Mouse (Mus musculus) layer of hippocampus, adult 8-10 months (tissue): ENCODE results near the gene Gm17087. TPM values are rescaled to one million over a fixed set of nuclear protein-coding genes. Genes with fewer than 3 reads are reported as not detected.

Experiments used
- DNase-seq, 2 experiments: peaks; one replicate each; pipeline ENCODE4 v3.0.0; 2022; ENCODE audit warnings: low spot score in 2 of 2
- total RNA-seq, 4 experiments: library from RNA; stranded (reverse); gene quantifications; 2 replicates each; pipeline ENCODE4 v1.2.4; 2022

Gene Gm17087
- total RNA-seq, 4 experiments from 2014 or later: not detected

DNA sequence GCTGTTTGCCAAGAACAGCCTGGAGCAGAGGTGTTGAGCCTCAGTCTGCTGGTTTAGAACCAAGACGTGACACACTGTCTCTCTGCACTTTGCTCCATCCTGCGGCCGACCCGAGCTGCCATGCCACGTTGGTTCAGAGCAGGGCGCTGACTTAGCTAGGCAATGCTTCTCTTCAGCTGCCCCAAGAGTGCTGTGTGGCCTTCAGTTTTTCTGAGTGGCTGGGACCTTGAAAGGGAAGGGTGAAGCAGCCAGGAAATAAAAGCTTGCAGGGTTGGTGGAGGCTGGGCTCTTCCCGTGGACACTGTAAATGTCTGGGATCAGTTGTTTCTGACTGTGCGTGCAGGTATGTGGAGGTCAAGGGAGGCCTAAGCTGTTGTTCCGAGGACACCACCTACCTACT, 20.4 kb downstream of the Gm17087 start:
- DNase-seq: no peak

DNA sequence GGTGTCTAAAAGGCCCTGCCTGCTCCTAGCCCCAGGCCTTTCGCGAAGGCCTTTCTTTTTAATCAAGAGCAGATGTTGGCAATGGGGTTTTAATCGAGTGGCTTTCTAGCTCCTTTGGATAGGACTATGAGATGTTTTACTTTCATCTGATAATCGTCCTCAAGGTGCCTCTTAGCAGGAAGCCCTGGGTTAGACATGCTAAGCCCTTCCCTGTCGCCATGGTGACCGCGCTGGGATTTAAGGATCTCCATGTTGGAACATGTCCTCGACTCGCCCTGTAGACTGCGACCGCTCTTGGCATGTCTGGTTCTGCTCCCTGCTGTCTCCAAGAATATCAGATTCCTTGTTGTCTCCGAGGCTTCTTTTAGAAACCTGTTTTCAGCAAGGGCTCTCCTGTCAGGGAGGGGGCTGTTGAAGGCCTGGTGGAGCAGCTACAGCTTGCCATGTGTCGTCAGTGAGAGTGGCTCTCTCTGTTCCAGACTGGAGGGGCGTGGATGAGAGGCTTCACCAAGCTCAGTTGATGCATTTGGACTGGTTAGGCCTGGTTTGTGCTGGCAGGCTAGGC, 24.7 kb downstream of the Gm17087 start:
- DNase-seq: no peak

GRCm38 (mm10) chr17:8538102-8538501, 28.6 kb downstream of the Gm17087 start:
- DNase-seq: no peak

GRCm38 (mm10) chr17:8536522-8536921, 30.2 kb downstream of the Gm17087 start:
- DNase-seq: no peak

DNA sequence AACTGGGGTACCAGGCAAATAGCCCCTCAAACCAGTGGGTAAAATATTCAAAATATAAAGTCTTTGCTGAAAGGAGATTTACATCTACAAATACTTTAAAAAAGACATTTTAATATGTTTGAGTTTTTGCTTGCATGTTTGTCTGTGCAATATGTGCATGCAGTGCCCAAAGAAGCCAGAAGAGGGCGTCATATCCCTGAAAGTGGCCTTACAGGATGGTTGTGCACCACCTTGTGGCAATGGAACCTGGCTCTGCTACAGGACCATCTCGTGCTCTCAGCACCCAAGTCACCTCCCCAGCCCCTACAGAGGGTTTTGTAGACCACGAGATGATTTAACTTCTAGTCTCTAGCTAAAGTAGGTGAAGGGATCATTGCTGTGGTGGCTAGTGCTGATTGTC, 32.9 kb downstream of the Gm17087 start:
- no peak for DNase-seq

- no peak for DNase-seq
These were observed 34.1 kb downstream of the Gm17087 start for GRCm38 (mm10) chr17:8532609-8533008.

GRCm38 (mm10) chr17:8528641-8529040, 38.1 kb downstream of the Gm17087 start:
- no peak for DNase-seq

GRCm38 (mm10) chr17:8526815-8527261, 39.9 kb downstream of the Gm17087 start:
- no peak for DNase-seq

DNA sequence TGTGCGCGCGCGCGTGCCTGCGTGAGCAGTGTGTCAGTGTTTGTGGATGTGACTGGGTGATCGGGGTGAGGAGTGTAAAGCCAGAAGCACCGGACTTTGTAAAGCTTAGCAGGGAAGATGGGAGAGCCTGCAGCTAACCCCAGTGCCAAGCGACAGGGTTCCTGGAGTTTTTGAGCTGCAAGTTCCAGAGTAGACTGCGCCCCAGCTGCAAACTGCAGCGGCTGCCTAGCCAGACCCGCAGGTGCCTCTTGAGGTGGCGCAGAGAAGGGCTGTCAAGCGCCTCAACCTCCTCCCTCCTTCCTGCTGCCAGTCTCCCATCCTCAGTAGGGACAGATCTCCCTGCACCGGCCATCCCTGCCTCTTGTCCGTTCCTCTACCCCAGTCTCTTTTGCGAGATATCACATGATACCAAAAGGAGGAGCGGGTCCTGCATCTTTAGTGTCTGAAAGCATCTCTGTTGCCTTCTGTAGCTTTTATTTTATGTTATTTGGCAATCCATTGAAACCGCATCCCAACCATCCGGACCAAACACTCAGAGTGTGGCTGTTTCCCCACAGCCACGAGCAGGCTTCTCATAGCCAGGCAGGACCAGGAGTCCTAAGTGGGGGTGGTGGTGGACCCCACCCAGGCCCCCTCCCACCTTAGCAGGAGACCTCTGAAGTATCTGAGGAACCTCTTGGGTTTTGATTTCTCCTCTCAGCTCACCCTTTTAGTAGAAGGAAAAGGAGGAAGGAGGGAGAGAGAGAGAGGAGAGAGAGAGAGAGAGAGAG, 40.6 kb downstream of the Gm17087 start:
- DNase-seq: no peak

DNA sequence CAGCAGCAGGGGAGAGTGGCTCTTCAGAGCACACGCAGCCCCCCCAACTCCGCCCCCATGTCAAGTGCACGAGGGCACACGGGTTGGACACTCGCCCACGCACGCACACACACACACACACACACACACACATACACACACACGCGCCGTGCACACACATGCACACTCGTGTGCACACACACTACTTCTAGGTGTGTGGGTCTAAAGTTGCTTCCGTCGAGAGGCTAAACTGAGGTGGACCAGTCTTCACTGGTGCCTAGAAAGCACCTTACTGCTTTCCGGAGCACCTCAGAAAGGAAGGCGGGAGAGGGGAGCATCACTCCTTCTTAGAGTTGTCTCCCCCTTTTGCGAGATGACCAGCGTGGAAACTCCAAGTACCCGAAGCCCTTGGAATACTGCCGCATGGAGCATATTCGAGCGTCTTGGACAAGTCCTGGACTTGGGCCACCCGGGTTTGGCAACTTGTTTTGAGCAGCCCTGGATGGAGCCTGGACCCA, 41.5 kb downstream of the Gm17087 start, which contains the start of gene Pde10a:
Pde10a (plus strand) TSS at position 148 of the 497 bp plus-strand sequence.
- DNase-seq: no peak

- DNase-seq: peak; percentile 84 to 87
These were observed 42.2 kb downstream of the Gm17087 start for GRCm38 (mm10) chr17:8524387-8525165.

- DNase-seq: no peak
These were observed 42.8 kb downstream of the Gm17087 start for GRCm38 (mm10) chr17:8523986-8524385.

- peak; percentile 60 to 80 for DNase-seq
These were observed 50.7 kb downstream of the Gm17087 start for GRCm38 (mm10) chr17:8516006-8516405.

Other genes with a start within 250 kb of the Gm17087 start
- 10 to 100 TPM; 20.0 to 30.2 (median 27.0) TPM for gene Prr18, start 229.5 kb downstream of the Gm17087 start, total RNA-seq
- gene T2, start 211.0 kb downstream of the Gm17087 start, total RNA-seq: 1 to 10 TPM in 3 of 4 experiments, under 1 TPM in 1; 0.96 to 1.7 (median 1.3) TPM
- under 1 TPM in 1 of 4 experiments, not detected in 3; 0.64 TPM for gene T, start 132.5 kb downstream of the Gm17087 start, total RNA-seq
- 10 to 100 TPM; 42.6 to 73.9 (median 56.7) TPM for gene Pde10a, start 41.6 kb downstream of the Gm17087 start, total RNA-seq